Mouse (Mus musculus): ENCODE results near the gene Syngr4. TPM values are rescaled to one million over a fixed set of nuclear protein-coding genes. Genes with fewer than 3 reads are reported as not detected.

The Syngr4 gene
- polyA plus RNA-seq, 1 experiment from 2014 or later, result 0.91 TPM

DNA sequence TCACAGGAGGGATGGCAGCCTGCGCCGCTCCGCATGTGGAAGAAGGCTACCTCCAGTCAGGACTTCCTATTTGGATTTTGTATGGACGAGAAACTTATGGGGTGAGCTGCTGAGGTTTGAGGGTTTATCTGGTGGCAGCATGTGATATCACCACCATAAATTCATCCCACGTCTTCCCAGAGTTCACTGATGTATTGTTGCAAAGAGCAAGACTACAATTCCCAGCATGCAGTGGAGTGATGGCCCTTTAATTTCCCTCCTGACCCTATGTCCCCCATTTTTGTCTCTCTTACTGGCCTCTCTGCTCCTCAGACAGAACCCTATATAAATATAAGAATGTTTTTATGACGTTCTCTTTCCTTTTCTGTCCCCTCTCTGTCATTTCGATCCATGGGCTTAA lies 33.7 kb downstream of the Syngr4 start:
- Histone ChIP-seq H3K9me3 (replicated peaks; ENCODE audit: control insufficient read depth, low read length) (no peaks in the 10 kb centered on the region), H3K27me3 (ENCODE audit: control insufficient read depth, insufficient read depth, low read length) (peaks cover 29% of the 10 kb centered on the region), H3K4me2 (ENCODE audit: low read depth, low read length) (no peak overlapping the region), H3K36me3 (ENCODE audit: control insufficient read depth, insufficient read depth) (no peaks in the 10 kb centered on the region), H3K9ac (ENCODE audit: low read length) (no peak overlapping the region), H3K4me1 (ENCODE audit: control insufficient read depth, insufficient read depth, low read length) (peaks cover 2% of the 10 kb centered on the region; the same call in 1 of the 2 replicates), H3K4me3 (ENCODE audit: low read length) (no peak overlapping the region), H3K27ac (ENCODE audit: low read length) (no peak overlapping the region)
- ATAC-seq (replicated peaks; ENCODE audit: extremely low read depth, insufficient read depth, low FRiP score), result no peak
- WGBS, result 83% methylated on average over 7 of the region's 7 CpGs

DNA sequence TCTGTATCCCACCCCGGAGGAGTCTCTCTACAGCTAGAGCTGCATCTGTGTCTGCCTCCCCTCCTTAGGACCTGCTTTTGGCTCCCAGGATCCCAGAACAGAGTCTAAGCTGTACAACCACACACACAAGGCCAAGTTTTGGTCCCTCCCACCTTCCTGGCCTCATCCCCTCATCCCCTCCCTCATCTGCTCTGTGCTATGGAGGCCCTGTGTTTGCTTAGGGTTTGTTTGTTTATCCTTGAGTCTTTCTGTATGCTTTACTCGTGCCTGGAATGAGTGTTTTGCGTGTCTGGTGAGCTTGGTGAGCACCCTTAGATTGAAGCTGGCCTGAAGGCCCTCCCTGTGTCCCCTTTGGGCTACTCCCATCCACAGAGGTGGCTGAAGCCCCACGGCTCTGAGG lies 37.5 kb downstream of the Syngr4 start:
- no peaks in the 10 kb centered on the region for H3K36me3 ChIP-seq (ENCODE audit: control insufficient read depth, insufficient read depth)
- H3K27me3 ChIP-seq (ENCODE audit: control insufficient read depth, insufficient read depth, low read length), result peaks cover 35% of the 10 kb centered on the region
- H3K4me1 ChIP-seq (ENCODE audit: control insufficient read depth, insufficient read depth, low read length), result peaks cover 12% of the 10 kb centered on the region
- WGBS, result 51% methylated on average over 4 of the region's 4 CpGs
- H3K9ac ChIP-seq (ENCODE audit: low read length), result no peak overlapping the region
- H3K4me3 ChIP-seq (ENCODE audit: low read length), result no peak overlapping the region
- no peaks in the 10 kb centered on the region for H3K9me3 ChIP-seq (replicated peaks; ENCODE audit: control insufficient read depth, low read length)
- no peak overlapping the region for H3K4me2 ChIP-seq (ENCODE audit: low read depth, low read length)
- no peak overlapping the region for H3K27ac ChIP-seq (ENCODE audit: low read length)
- no peak for ATAC-seq (replicated peaks; ENCODE audit: extremely low read depth, insufficient read depth, low FRiP score)

DNA sequence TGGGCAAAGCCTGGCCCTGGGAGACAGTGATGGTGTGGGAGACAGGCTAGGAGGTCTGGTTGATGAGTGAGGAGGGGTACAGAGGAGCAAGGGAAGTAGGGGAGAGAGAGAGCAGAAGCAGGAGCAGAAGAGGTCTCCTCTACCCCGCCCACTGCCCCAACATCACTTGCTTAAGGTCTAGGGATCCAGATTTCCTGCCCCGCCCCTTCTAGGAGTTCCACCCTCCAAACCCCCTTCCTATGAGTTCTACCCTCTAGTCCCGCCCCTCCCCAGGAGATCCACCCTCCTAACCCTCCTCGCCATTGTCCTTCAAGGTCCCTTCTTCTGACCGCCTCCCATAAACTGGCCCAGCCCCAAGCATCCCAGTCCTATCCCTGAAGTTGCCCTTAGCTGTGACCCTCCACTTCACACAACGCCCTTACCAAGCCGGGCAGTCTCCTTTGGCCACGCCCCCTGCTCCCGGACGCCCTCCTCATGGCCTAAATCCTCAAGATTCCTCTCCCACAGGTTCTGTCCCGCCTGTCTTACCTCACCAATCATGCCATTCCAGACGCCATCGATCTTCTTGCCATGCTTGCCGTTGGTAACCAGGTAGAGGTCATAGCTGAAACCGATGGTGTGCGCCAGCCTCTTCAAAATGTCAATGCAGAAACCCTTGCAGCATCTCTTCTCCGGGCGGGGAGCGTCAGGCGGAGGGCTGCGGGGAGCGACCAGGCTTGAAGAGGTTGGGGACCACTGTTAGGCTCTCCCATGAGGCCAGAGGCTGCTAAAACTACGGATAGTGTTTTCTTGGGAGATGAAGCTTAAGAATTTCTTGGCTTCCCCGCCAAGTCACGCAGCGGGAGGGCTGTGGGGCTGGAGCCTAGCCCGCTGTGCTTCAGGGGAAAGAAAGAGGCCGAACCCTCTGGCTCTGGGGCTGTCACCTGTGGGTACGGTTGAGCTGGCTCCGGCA lies 39.3 kb downstream of the Syngr4 start:
- Histone ChIP-seq H3K27me3 (ENCODE audit: control insufficient read depth, insufficient read depth, low read length) (peaks cover 35% of the 10 kb centered on the region), H3K4me3 (ENCODE audit: low read length) (peak overlapping the region; percentile 49), H3K9ac (ENCODE audit: low read length) (peak overlapping the region; percentile 38), H3K9me3 (replicated peaks; ENCODE audit: control insufficient read depth, low read length) (no peaks in the 10 kb centered on the region), H3K27ac (ENCODE audit: low read length) (no peak overlapping the region), H3K4me2 (ENCODE audit: low read depth, low read length) (peak overlapping the region; percentile 75), H3K36me3 (ENCODE audit: control insufficient read depth, insufficient read depth) (no peaks in the 10 kb centered on the region), H3K4me1 (ENCODE audit: control insufficient read depth, insufficient read depth, low read length) (peaks cover 12% of the 10 kb centered on the region)
- ATAC-seq (replicated peaks; ENCODE audit: extremely low read depth, insufficient read depth, low FRiP score), result peak; percentile 34; the same call in 1 of the 2 replicates
- WGBS, result 2% methylated on average over 29 of the region's 30 CpGs

DNA sequence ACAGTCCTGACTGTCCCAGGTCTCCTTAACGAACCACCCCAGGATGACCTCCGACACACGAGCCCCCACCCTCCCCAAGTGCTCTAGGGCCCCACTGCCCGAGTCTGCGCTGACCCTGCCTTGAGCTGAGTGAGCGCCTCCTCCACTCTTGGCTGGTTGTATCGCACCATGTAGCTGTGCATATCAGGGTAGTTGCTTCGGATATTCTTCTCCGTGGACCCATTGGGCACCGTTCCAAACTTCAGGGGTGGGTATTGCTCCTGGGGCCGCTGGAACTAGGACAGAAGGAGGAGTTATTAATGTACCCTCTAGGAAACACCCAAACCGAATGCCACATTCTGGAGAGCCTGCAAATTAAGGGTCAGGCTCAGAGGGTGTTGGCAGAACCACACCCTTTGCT lies 43.4 kb downstream of the Syngr4 start:
- 79% methylated on average over 12 of the region's 12 CpGs for WGBS
- H3K4me2 ChIP-seq (ENCODE audit: low read depth, low read length), result no peak overlapping the region

DNA sequence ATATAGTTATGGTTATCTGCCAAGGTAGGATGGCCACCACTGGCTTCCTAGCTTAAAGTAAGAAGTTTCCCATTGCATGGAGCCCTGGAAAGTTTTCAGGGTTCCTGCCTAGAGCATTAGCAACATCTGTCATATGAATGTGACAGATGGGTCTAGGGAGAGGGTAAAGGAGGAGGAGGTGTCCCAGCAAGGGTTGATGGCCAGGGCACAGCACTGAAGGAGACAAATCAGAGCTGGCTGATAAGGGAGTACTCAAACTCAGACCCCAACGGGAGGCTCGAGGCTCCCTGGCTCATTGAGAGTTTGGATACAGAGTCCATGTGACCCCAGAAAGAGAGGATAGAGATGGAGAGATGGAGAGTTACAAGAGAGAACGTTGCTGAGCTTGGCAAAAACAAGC lies 45.9 kb downstream of the Syngr4 start:
- no peak overlapping the region for H3K9ac ChIP-seq (ENCODE audit: low read length)
- no peak overlapping the region for H3K4me2 ChIP-seq (ENCODE audit: low read depth, low read length)
- WGBS, result 44% methylated on average over 3 of the region's 3 CpGs
- no peaks in the 10 kb centered on the region for H3K4me1 ChIP-seq (ENCODE audit: control insufficient read depth, insufficient read depth, low read length)
- ATAC-seq (replicated peaks; ENCODE audit: extremely low read depth, insufficient read depth, low FRiP score), result no peak
- H3K27ac ChIP-seq (ENCODE audit: low read length), result no peak overlapping the region
- no peaks in the 10 kb centered on the region for H3K9me3 ChIP-seq (replicated peaks; ENCODE audit: control insufficient read depth, low read length)
- no peak overlapping the region for H3K4me3 ChIP-seq (ENCODE audit: low read length)
- peaks cover 11% of the 10 kb centered on the region for H3K27me3 ChIP-seq (ENCODE audit: control insufficient read depth, insufficient read depth, low read length)
- H3K36me3 ChIP-seq (ENCODE audit: control insufficient read depth, insufficient read depth), result no peaks in the 10 kb centered on the region

More for the DNA sequence above, 43.4 kb downstream of the Syngr4 start:
- peaks cover 12% of the 10 kb centered on the region for H3K4me1 ChIP-seq (ENCODE audit: control insufficient read depth, insufficient read depth, low read length)
- no peaks in the 10 kb centered on the region for H3K9me3 ChIP-seq (replicated peaks; ENCODE audit: control insufficient read depth, low read length)
- no peak overlapping the region for H3K27ac ChIP-seq (ENCODE audit: low read length)
- peaks cover 28% of the 10 kb centered on the region for H3K27me3 ChIP-seq (ENCODE audit: control insufficient read depth, insufficient read depth, low read length)
- no peaks in the 10 kb centered on the region for H3K36me3 ChIP-seq (ENCODE audit: control insufficient read depth, insufficient read depth)
- H3K9ac ChIP-seq (ENCODE audit: low read length), result no peak overlapping the region
- H3K4me3 ChIP-seq (ENCODE audit: low read length), result no peak overlapping the region
- ATAC-seq (replicated peaks; ENCODE audit: extremely low read depth, insufficient read depth, low FRiP score), result no peak

DNA sequence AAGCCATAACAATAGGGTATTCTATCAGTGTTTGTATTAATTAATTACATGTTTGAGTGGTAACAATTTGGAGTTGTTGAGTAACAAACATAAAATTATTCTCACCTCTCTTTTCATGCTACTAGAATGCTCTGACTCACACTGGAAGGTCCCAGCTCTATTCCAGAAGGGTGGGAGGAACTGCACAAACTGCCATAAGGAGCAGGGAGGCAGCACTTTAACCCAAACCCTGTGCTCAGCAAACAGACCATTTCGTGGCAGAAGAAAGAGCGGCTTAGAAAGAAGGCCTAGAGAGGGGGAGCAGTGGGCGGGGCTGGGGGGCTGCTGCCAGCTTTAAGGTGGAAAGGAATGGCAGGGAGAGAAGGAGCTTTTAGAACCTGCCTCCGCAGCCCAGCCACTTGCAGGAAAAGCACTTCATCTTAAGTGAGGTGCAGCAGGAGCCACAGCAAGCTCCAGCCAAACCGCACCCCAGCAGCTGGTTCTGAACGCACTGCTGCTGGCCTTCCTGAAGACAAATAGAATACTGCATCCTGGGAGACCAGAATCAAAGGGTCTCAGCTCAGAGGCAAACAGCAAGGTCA lies 48.0 kb downstream of the Syngr4 start:
- Histone ChIP-seq H3K27ac (ENCODE audit: low read length) (no peak overlapping the region), H3K9me3 (replicated peaks; ENCODE audit: control insufficient read depth, low read length) (no peaks in the 10 kb centered on the region), H3K9ac (ENCODE audit: low read length) (no peak overlapping the region), H3K27me3 (ENCODE audit: control insufficient read depth, insufficient read depth, low read length) (peaks cover 17% of the 10 kb centered on the region), H3K4me2 (ENCODE audit: low read depth, low read length) (no peak overlapping the region), H3K4me1 (ENCODE audit: control insufficient read depth, insufficient read depth, low read length) (no peaks in the 10 kb centered on the region), H3K36me3 (ENCODE audit: control insufficient read depth, insufficient read depth) (no peaks in the 10 kb centered on the region), H3K4me3 (ENCODE audit: low read length) (no peak overlapping the region)
- WGBS, result 22% methylated on average over 6 of the region's 6 CpGs
- no peak for ATAC-seq (replicated peaks; ENCODE audit: extremely low read depth, insufficient read depth, low FRiP score)

DNA sequence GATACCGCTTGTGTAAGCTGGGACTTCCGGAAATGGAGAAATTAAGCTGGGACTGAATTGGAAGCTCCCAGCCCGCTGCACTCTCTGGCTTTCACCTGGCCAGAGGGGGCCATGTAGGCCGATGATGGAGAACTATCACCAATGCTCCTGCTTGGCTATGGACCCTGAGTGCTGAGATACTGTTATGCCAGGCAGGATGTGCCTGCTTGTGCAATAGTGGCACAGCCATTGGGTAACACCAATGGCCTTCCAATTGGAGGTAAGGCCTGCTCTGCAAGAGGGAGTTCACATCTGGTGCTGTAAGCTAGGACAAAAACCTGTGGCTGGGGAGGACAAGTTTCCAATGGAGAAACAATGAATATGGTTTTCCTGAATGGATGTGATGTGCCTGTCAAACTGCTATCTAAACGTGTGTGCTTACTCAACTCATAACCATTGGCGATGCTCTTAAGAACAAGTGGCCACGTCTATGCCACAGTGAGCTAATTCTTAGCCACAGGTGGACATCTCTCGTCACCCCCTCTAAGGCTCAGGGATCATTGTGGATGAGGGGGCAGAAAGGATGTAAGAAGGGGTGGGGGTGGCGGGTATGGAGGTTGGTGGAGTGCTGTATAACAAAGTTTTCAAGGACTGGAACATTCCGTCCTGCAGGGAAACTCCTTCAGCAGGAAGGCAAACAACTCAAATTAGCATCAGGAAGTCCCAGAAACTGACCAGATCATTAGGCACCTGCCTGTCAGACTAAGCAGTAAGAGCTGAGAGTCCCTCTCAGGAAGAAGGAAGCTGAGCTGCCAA lies 53.4 kb downstream of the Syngr4 start:
- peaks cover 6% of the 10 kb centered on the region; the same call in 1 of the 2 replicates for H3K9me3 ChIP-seq (replicated peaks; ENCODE audit: control insufficient read depth, low read length)
- no peak overlapping the region for H3K27ac ChIP-seq (ENCODE audit: low read length)
- H3K4me1 ChIP-seq (ENCODE audit: control insufficient read depth, insufficient read depth, low read length), result no peaks in the 10 kb centered on the region
- no peak overlapping the region for H3K4me2 ChIP-seq (ENCODE audit: low read depth, low read length)
- H3K9ac ChIP-seq (ENCODE audit: low read length), result no peak overlapping the region
- peaks cover 25% of the 10 kb centered on the region for H3K27me3 ChIP-seq (ENCODE audit: control insufficient read depth, insufficient read depth, low read length)
- no peak overlapping the region for H3K4me3 ChIP-seq (ENCODE audit: low read length)
- no peaks in the 10 kb centered on the region for H3K36me3 ChIP-seq (ENCODE audit: control insufficient read depth, insufficient read depth)
- no peak for ATAC-seq (replicated peaks; ENCODE audit: extremely low read depth, insufficient read depth, low FRiP score)
- 78% methylated on average over 10 of the region's 10 CpGs for WGBS
